Mouse (Mus musculus) heart, adult 2 months (tissue): ENCODE measurements around the gene Prdm16. TPM values are rescaled to one million over a fixed set of nuclear protein-coding genes. Genes with fewer than 3 reads are reported as not detected.

Source experiments
- DNase-seq, 2 experiments: peaks; one replicate each; pipeline ENCODE4 v3.0.0; 2021
- H3K27ac ChIP-seq: fragments of 200-600 bp; 2 replicates; pipeline ENCODE4 v1.8.1; 2022
- H3K27me3 ChIP-seq: fragments of 200-500 bp; 2 replicates; pipeline ENCODE4 v1.6.1; 2012; ENCODE audit warnings: mild to moderate bottlenecking, low read length, inconsistent platforms, mixed read lengths; ENCODE audit not compliant: control insufficient read depth, insufficient read depth
- H3K36me3 ChIP-seq: fragments of 200-500 bp; 2 replicates; pipeline ENCODE4 v1.6.1; 2012; ENCODE audit warnings: low read length, inconsistent platforms; ENCODE audit not compliant: control insufficient read depth, insufficient read depth
- H3K4me1 ChIP-seq: fragments of 200-500 bp; 2 replicates; pipeline ENCODE4 v1.6.1; 2011; ENCODE audit warnings: low read length; ENCODE audit not compliant: control insufficient read depth, insufficient read depth
- H3K4me3 ChIP-seq: fragments of 200-600 bp; 2 replicates; pipeline ENCODE4 v1.8.1; 2022
- H3K79me2 ChIP-seq: fragments of 200-500 bp; replicated peaks from 2 replicates; pipeline ENCODE4 v1.6.1; 2012; ENCODE audit warnings: mild to moderate bottlenecking, inconsistent platforms, low read length, moderate library complexity, mixed read lengths; ENCODE audit not compliant: control insufficient read depth, insufficient read depth
- H3K9ac ChIP-seq: fragments of 200-500 bp; 2 replicates; pipeline ENCODE4 v1.6.1; 2012; ENCODE audit warnings: low read depth, mild to moderate bottlenecking, control low read depth, inconsistent platforms, low read length, mixed read lengths
- CTCF ChIP-seq: fragments of 200-600 bp; IDR thresholded peaks from 2 replicates; pipeline ENCODE4 v1.8.1; 2022; ENCODE audit warnings: antibody characterized with exemption, mild to moderate bottlenecking, moderate library complexity
- EP300 ChIP-seq: fragments of 200-500 bp; IDR thresholded peaks from 2 replicates; pipeline ENCODE4 v1.6.1; 2011; ENCODE audit warnings: low read depth, low read length, control low read depth; ENCODE audit not compliant: insufficient read depth
- POLR2A ChIP-seq: fragments of 200-500 bp; IDR thresholded peaks from 2 replicates; pipeline ENCODE4 v1.6.1; 2011; ENCODE audit warnings: mild to moderate bottlenecking, low read depth, low read length, control low read depth; ENCODE audit not compliant: insufficient read depth
- WGBS: fragments of 180-500 bp; shearing (Covaris S2); methylation state at CpG from one replicate; pipeline ENCODE4 v1.1.7; 2018; 5-methylcytosine and 5-hydroxymethylcytosine counted together
- intact Hi-C: fragments of 180-260 bp; cut with DNase I; formaldehyde crosslinking; loops from one replicate; pipeline ENCODE4 v1.15.1; 2025
- polyA plus RNA-seq: library from polyadenylated mRNA; depleted of rRNA; stranded (reverse); fragments of >200 nt; gene quantifications from 2 replicates; pipeline ENCODE4 v1.2.3, GENCODE M21; 2012
- total RNA-seq, 2 experiments: library from RNA; stranded (reverse); gene quantifications; 2 replicates each; pipeline ENCODE4 v1.2.3; 2021

Gene Prdm16
- total and polyA plus RNA-seq, 3 experiments: 7.6 to 18.1 (median 16.8) TPM

- Histone ChIP-seq H3K4me3 (no peak overlapping the region), H3K9ac (no peak overlapping the region), H3K4me1 (peaks cover 3% of the 10 kb centered on the region; the same call in 1 of the 2 replicates), H3K36me3 (no peaks in the 10 kb centered on the region; the same call in 1 of the 2 replicates), H3K27me3 (no peaks in the 10 kb centered on the region), H3K79me2 (no peaks in the 10 kb centered on the region), H3K27ac (no peak overlapping the region; the same call in 1 of the 2 replicates)
- 63% methylated on average over 9 of the region's 9 CpGs for WGBS
- intact Hi-C loops: loop anchor here (5.0 kb wide), 1 partner anchor 42 kb away; no protein-coding TSS in a partner anchor
- no peak for TF ChIP-seq EP300
- no peak for TF ChIP-seq CTCF
- no peak for TF ChIP-seq POLR2A
- DNase-seq: no peak
Observed at GRCm38 (mm10) chr4:154359762-154360300, 276.8 kb downstream of the Prdm16 start.

GRCm38 (mm10) chr4:154358816-154359215 lies 277.9 kb downstream of the Prdm16 start:
- Histone ChIP-seq H3K36me3 (no peaks in the 10 kb centered on the region; the same call in 1 of the 2 replicates), H3K9ac (no peak overlapping the region), H3K27me3 (no peaks in the 10 kb centered on the region), H3K4me3 (no peak overlapping the region), H3K4me1 (peaks cover 3% of the 10 kb centered on the region; the same call in 1 of the 2 replicates), H3K79me2 (no peaks in the 10 kb centered on the region), H3K27ac (peak overlapping the region; percentile 47; the same call in 1 of the 2 replicates)
- WGBS: 58% methylated on average over 11 of the region's 11 CpGs
- TF ChIP-seq CTCF: no peak
- no peak for TF ChIP-seq POLR2A
- no peak for TF ChIP-seq EP300
- intact Hi-C loops: loop anchor here (5.0 kb wide), 1 partner anchor 43 kb away; no protein-coding TSS in a partner anchor
- DNase-seq: peak in 1 of 2 experiments; percentile 37

GRCm38 (mm10) chr4:154358370-154358769 lies 278.3 kb downstream of the Prdm16 start:
- H3K79me2 ChIP-seq: no peaks in the 10 kb centered on the region
- 43% methylated on average over 5 of the region's 5 CpGs for WGBS
- peaks cover 3% of the 10 kb centered on the region; the same call in 1 of the 2 replicates for H3K4me1 ChIP-seq
- H3K27me3 ChIP-seq: no peaks in the 10 kb centered on the region
- no peak for DNase-seq
- H3K9ac ChIP-seq: 0 out of 2 replicates have a peak overlapping the region, but pooled peaks have one; percentile 6
- TF ChIP-seq EP300 (no peak), POLR2A (no peak)
- no peak overlapping the region for H3K4me3 ChIP-seq
- no peaks in the 10 kb centered on the region; the same call in 1 of the 2 replicates for H3K36me3 ChIP-seq
- intact Hi-C loops: loop anchor here (5.0 kb wide), 1 partner anchor 44 kb away; no protein-coding TSS in a partner anchor
- H3K27ac ChIP-seq: peak overlapping the region; percentile 47

GRCm38 (mm10) chr4:154355408-154355807 lies 281.3 kb downstream of the Prdm16 start:
- DNase-seq: no peak
- H3K27ac ChIP-seq: no peak overlapping the region
- 94% methylated on average over 5 of the region's 5 CpGs for WGBS
- no peaks in the 10 kb centered on the region; the same call in 1 of the 2 replicates for H3K36me3 ChIP-seq
- intact Hi-C loops: loop anchor here (5.0 kb wide), 1 partner anchor 47 kb away; no protein-coding TSS in a partner anchor
- no peak overlapping the region for H3K9ac ChIP-seq
- H3K4me1 ChIP-seq: peaks cover 3% of the 10 kb centered on the region; the same call in 1 of the 2 replicates
- H3K27me3 ChIP-seq: no peaks in the 10 kb centered on the region
- no peaks in the 10 kb centered on the region for H3K79me2 ChIP-seq
- no peak for TF ChIP-seq POLR2A
- TF ChIP-seq EP300: no peak
- TF ChIP-seq CTCF: peak; percentile 41
- no peak overlapping the region for H3K4me3 ChIP-seq

- intact Hi-C loops: no loop called here
- TF ChIP-seq EP300: no peak
- no peak for TF ChIP-seq CTCF
- no peaks in the 10 kb centered on the region for H3K36me3 ChIP-seq
- WGBS: 51% methylated on average over 13 of the region's 13 CpGs
- peaks cover 4% of the 10 kb centered on the region for H3K4me1 ChIP-seq
- no peaks in the 10 kb centered on the region for H3K79me2 ChIP-seq
- H3K27me3 ChIP-seq: no peaks in the 10 kb centered on the region
- no peak overlapping the region for H3K27ac ChIP-seq
- no peak for DNase-seq
- no peak overlapping the region for H3K4me3 ChIP-seq
- no peak overlapping the region for H3K9ac ChIP-seq
Observed at GRCm38 (mm10) chr4:154352246-154352645, 284.4 kb downstream of the Prdm16 start.

GRCm38 (mm10) chr4:154348197-154348786 lies 288.4 kb downstream of the Prdm16 start:
- intact Hi-C loops: no loop called here
- no peaks in the 10 kb centered on the region for H3K27me3 ChIP-seq
- no peak overlapping the region for H3K9ac ChIP-seq
- H3K4me1 ChIP-seq: peaks cover 4% of the 10 kb centered on the region
- TF ChIP-seq CTCF: 0 out of 2 replicates have a peak, but pooled peaks have one; percentile 21
- no peak for TF ChIP-seq POLR2A
- H3K27ac ChIP-seq: no peak overlapping the region
- no peaks in the 10 kb centered on the region for H3K79me2 ChIP-seq
- H3K4me3 ChIP-seq: no peak overlapping the region
- no peak for DNase-seq
- 33% methylated on average over 11 of the region's 11 CpGs for WGBS
- H3K36me3 ChIP-seq: no peaks in the 10 kb centered on the region
